Mouse (Mus musculus) neural tube, embryonic 15.5 days (tissue): ENCODE data around the gene Slc41a3. TPM values are rescaled to one million over a fixed set of nuclear protein-coding genes. Genes with fewer than 3 reads are reported as not detected.

Experiments
- ATAC-seq: fragments of 200-750 bp; cut with Nextera tagmentation; 2 replicates; pipeline ENCODE4 v1.8.0; 2017; ENCODE audit warnings: mild to moderate bottlenecking, moderate TSS enrichment, moderate library complexity; ENCODE audit not compliant: low FRiP score
- H3K27ac ChIP-seq: fragments of 300-500 bp; sonication (generic); replicated peaks from 2 replicates; pipeline ENCODE4 v1.5.1; 2015; ENCODE audit warnings: mild to moderate bottlenecking, inconsistent platforms
- H3K27me3 ChIP-seq: fragments of 300-500 bp; sonication (generic); replicated peaks from 2 replicates; pipeline ENCODE4 v1.6.1; 2015; ENCODE audit warnings: inconsistent platforms
- H3K36me3 ChIP-seq: fragments of 300-500 bp; sonication (generic); 2 replicates; pipeline ENCODE4 v1.6.1; 2015; ENCODE audit warnings: inconsistent platforms
- H3K4me1 ChIP-seq: fragments of 300-500 bp; sonication (generic); 2 replicates; pipeline ENCODE4 v1.6.1; 2015; ENCODE audit warnings: inconsistent platforms
- H3K4me2 ChIP-seq: fragments of 300-500 bp; sonication (generic); 2 replicates; pipeline ENCODE4 v1.6.1; 2015; ENCODE audit warnings: inconsistent platforms, mild to moderate bottlenecking, moderate library complexity
- H3K4me3 ChIP-seq: fragments of 300-500 bp; sonication (generic); replicated peaks from 2 replicates; pipeline ENCODE4 v1.5.1; 2015; ENCODE audit warnings: mild to moderate bottlenecking, inconsistent platforms
- H3K9ac ChIP-seq: fragments of 300-500 bp; sonication (generic); replicated peaks from 2 replicates; pipeline ENCODE4 v1.6.1; 2015; ENCODE audit warnings: mild to moderate bottlenecking, inconsistent platforms
- H3K9me3 ChIP-seq: fragments of 300-500 bp; sonication (generic); replicated peaks from 2 replicates; pipeline ENCODE4 v1.6.1; 2016; ENCODE audit warnings: inconsistent platforms
- WGBS: fragments of 180-500 bp; shearing (Covaris S2); methylation state at CpG from one replicate; pipeline ENCODE4 v1.1.7; 2015; ENCODE audit warnings: mixed read lengths; 5-methylcytosine and 5-hydroxymethylcytosine counted together
- polyA plus RNA-seq: library from polyadenylated mRNA; unstranded; fragments of >200 nt; fragmentation: Nextera tagmentation; extraction: Ambion mirVana; gene quantifications from 2 replicates; pipeline ENCODE4 v1.2.1, GENCODE M21; 2015

Gene Slc41a3
- polyA plus RNA-seq, 1 experiment from 2014 or later, result 8.2 TPM

GRCm38 (mm10) chr6:90616481-90616880 is 12.0 kb downstream of the Slc41a3 start:
- Histone ChIP-seq H3K27me3 (no peaks in the 10 kb centered on the region), H3K4me2 (no peak overlapping the region), H3K4me1 (no peaks in the 10 kb centered on the region), H3K9ac (no peak overlapping the region), H3K9me3 (no peaks in the 10 kb centered on the region), H3K36me3 (no peaks in the 10 kb centered on the region), H3K4me3 (no peak overlapping the region), H3K27ac (no peak overlapping the region)
- no peak for ATAC-seq
- 84% methylated on average over 6 of the region's 6 CpGs for WGBS

- 79% methylated on average over 4 of the region's 4 CpGs for WGBS
- H3K4me2 ChIP-seq, result no peak overlapping the region
- ATAC-seq, result no peak
These were observed 13.7 kb downstream of the Slc41a3 start for GRCm38 (mm10) chr6:90618274-90618673.

GRCm38 (mm10) chr6:90618821-90619636 is 14.5 kb downstream of the Slc41a3 start:
- H3K36me3 ChIP-seq, result no peaks in the 10 kb centered on the region
- H3K9ac ChIP-seq, result no peak overlapping the region
- WGBS, result 83% methylated on average over 19 of the region's 19 CpGs
- ATAC-seq, result no peak
- H3K4me3 ChIP-seq, result no peak overlapping the region
- no peaks in the 10 kb centered on the region for H3K4me1 ChIP-seq
- no peak overlapping the region for H3K27ac ChIP-seq
- H3K9me3 ChIP-seq, result no peaks in the 10 kb centered on the region
- no peaks in the 10 kb centered on the region for H3K27me3 ChIP-seq
- no peak overlapping the region for H3K4me2 ChIP-seq

More at GRCm38 (mm10) chr6:90618274-90618673, 13.7 kb downstream of the Slc41a3 start:
- no peaks in the 10 kb centered on the region for H3K36me3 ChIP-seq
- H3K27me3 ChIP-seq, result no peaks in the 10 kb centered on the region
- no peaks in the 10 kb centered on the region for H3K9me3 ChIP-seq
- no peak overlapping the region for H3K9ac ChIP-seq
- no peak overlapping the region for H3K4me3 ChIP-seq
- H3K4me1 ChIP-seq, result no peaks in the 10 kb centered on the region
- H3K27ac ChIP-seq, result no peak overlapping the region

- WGBS, result 73% methylated on average over 5 of the region's 5 CpGs
- no peak overlapping the region for H3K9ac ChIP-seq
- H3K4me1 ChIP-seq, result no peaks in the 10 kb centered on the region
- no peak for ATAC-seq
- no peaks in the 10 kb centered on the region for H3K27me3 ChIP-seq
- no peaks in the 10 kb centered on the region for H3K36me3 ChIP-seq
- H3K4me2 ChIP-seq, result no peak overlapping the region
- H3K4me3 ChIP-seq, result no peak overlapping the region
- H3K27ac ChIP-seq, result no peak overlapping the region
- no peaks in the 10 kb centered on the region for H3K9me3 ChIP-seq
These were observed 15.4 kb downstream of the Slc41a3 start for GRCm38 (mm10) chr6:90619936-90620335.

- Histone ChIP-seq H3K9me3 (no peaks in the 10 kb centered on the region), H3K36me3 (no peaks in the 10 kb centered on the region), H3K4me1 (no peaks in the 10 kb centered on the region), H3K9ac (no peak overlapping the region), H3K4me2 (no peak overlapping the region), H3K27me3 (no peaks in the 10 kb centered on the region), H3K27ac (no peak overlapping the region), H3K4me3 (no peak overlapping the region)
- WGBS, result 62% methylated on average over 9 of the region's 9 CpGs
- no peak for ATAC-seq
These were observed 16.5 kb downstream of the Slc41a3 start for GRCm38 (mm10) chr6:90620791-90621583.

- H3K36me3 ChIP-seq, result no peaks in the 10 kb centered on the region
- no peaks in the 10 kb centered on the region for H3K9me3 ChIP-seq
- ATAC-seq, result no peak
- no peak overlapping the region for H3K4me2 ChIP-seq
- no peak overlapping the region for H3K4me3 ChIP-seq
- H3K27me3 ChIP-seq, result no peaks in the 10 kb centered on the region
- no peak overlapping the region for H3K27ac ChIP-seq
- 82% methylated on average over 6 of the region's 6 CpGs for WGBS
- H3K4me1 ChIP-seq, result no peaks in the 10 kb centered on the region
- no peak overlapping the region for H3K9ac ChIP-seq
These were observed 17.0 kb downstream of the Slc41a3 start for GRCm38 (mm10) chr6:90621584-90621890.

- no peak overlapping the region; the same call in 1 of the 2 replicates for H3K27ac ChIP-seq
- H3K27me3 ChIP-seq, result no peaks in the 10 kb centered on the region
- no peaks in the 10 kb centered on the region for H3K9me3 ChIP-seq
- ATAC-seq, result no peak
- no peak overlapping the region for H3K4me3 ChIP-seq
- H3K4me1 ChIP-seq, result no peaks in the 10 kb centered on the region
- no peaks in the 10 kb centered on the region for H3K36me3 ChIP-seq
- no peak overlapping the region for H3K9ac ChIP-seq
- WGBS, result 58% methylated on average over 11 of the region's 11 CpGs
- H3K4me2 ChIP-seq, result no peak overlapping the region
These were observed 18.4 kb downstream of the Slc41a3 start for GRCm38 (mm10) chr6:90622758-90623455.

- ATAC-seq, result no peak
- 83% methylated on average over 5 of the region's 5 CpGs for WGBS
These were observed 18.9 kb downstream of the Slc41a3 start for GRCm38 (mm10) chr6:90623456-90623836.

GRCm38 (mm10) chr6:90624184-90624583 is 19.7 kb downstream of the Slc41a3 start:
- Histone ChIP-seq H3K27ac (no peak overlapping the region), H3K27me3 (no peaks in the 10 kb centered on the region), H3K4me3 (no peak overlapping the region), H3K4me1 (no peaks in the 10 kb centered on the region), H3K4me2 (no peak overlapping the region), H3K36me3 (no peaks in the 10 kb centered on the region), H3K9me3 (no peaks in the 10 kb centered on the region), H3K9ac (no peak overlapping the region)
- WGBS, result 90% methylated on average over 6 of the region's 6 CpGs
- ATAC-seq, result no peak

More at GRCm38 (mm10) chr6:90623456-90623836, 18.9 kb downstream of the Slc41a3 start:
- no peak overlapping the region for H3K4me3 ChIP-seq
- no peak overlapping the region for H3K27ac ChIP-seq
- no peak overlapping the region for H3K9ac ChIP-seq
- no peaks in the 10 kb centered on the region for H3K9me3 ChIP-seq
- H3K4me1 ChIP-seq, result no peaks in the 10 kb centered on the region
- H3K4me2 ChIP-seq, result no peak overlapping the region
- no peaks in the 10 kb centered on the region for H3K36me3 ChIP-seq
- no peaks in the 10 kb centered on the region for H3K27me3 ChIP-seq

GRCm38 (mm10) chr6:90624733-90625132 is 20.2 kb downstream of the Slc41a3 start:
- no peak overlapping the region for H3K27ac ChIP-seq
- 67% methylated on average over 11 of the region's 11 CpGs for WGBS
- no peak overlapping the region for H3K4me2 ChIP-seq
- ATAC-seq, result no peak
- no peaks in the 10 kb centered on the region for H3K4me1 ChIP-seq
- no peaks in the 10 kb centered on the region for H3K27me3 ChIP-seq
- H3K9ac ChIP-seq, result no peak overlapping the region
- no peaks in the 10 kb centered on the region for H3K36me3 ChIP-seq
- no peak overlapping the region for H3K4me3 ChIP-seq
- no peaks in the 10 kb centered on the region for H3K9me3 ChIP-seq

GRCm38 (mm10) chr6:90625207-90625994 is 20.9 kb downstream of the Slc41a3 start:
- H3K4me2 ChIP-seq, result no peak overlapping the region
- WGBS, result 73% methylated on average over 7 of the region's 7 CpGs
- no peak for ATAC-seq
- no peak overlapping the region for H3K4me3 ChIP-seq
- H3K4me1 ChIP-seq, result no peaks in the 10 kb centered on the region
- no peak overlapping the region for H3K9ac ChIP-seq
- H3K36me3 ChIP-seq, result no peaks in the 10 kb centered on the region
- H3K27me3 ChIP-seq, result no peaks in the 10 kb centered on the region
- H3K27ac ChIP-seq, result no peak overlapping the region
- no peaks in the 10 kb centered on the region for H3K9me3 ChIP-seq
